25 mouse cellular contexts compared by ENCODE assay signal in genomic region chrX:163807270-163807669, GRCm38 (mm10). TPM values are rescaled to one million over a fixed set of nuclear protein-coding genes. Genes with fewer than 3 reads are reported as not detected.
DNase-seq lines count a peak whose midpoint lies in the region; ATAC-seq lines count a peak whose summit lies in the region.
"Had no signal": no experiment of that assay in that cellular context is flagged by ENCODE, and none has a peak within 500 bp of the region (broad histone marks: within the 10 kb centered on the region; RNA-seq: fewer than 3 reads in every experiment).

No protein-coding gene starts in this region.

- H3K4me3 ChIP-seq in forebrain, embryonic 15.5 days, result no peak overlapping the region
- H3K4me3 ChIP-seq in forebrain, embryonic 11.5 days (ENCODE audit: low read depth, low read length), result no peak overlapping the region
- no peak overlapping the region for H3K4me3 ChIP-seq in hindbrain, embryonic 15.5 days
- H3K4me3 ChIP-seq in hindbrain, embryonic 12.5 days, result no peak overlapping the region
- H3K4me3 ChIP-seq: embryonic facial prominence, embryonic 10.5 days; heart, adult 2 months; heart, embryonic 15.5 days had no signal

- no peak overlapping the region for H3K27ac ChIP-seq in forebrain, embryonic 15.5 days (replicated peaks)
- no peak overlapping the region for H3K27ac ChIP-seq in forebrain, embryonic 11.5 days (ENCODE audit: low read depth, low read length)
- no peak overlapping the region for H3K27ac ChIP-seq in hindbrain, embryonic 15.5 days (replicated peaks)
- H3K27ac ChIP-seq in hindbrain, embryonic 12.5 days, result no peak overlapping the region
- H3K27ac ChIP-seq: embryonic facial prominence, embryonic 10.5 days; heart, adult 2 months; heart, embryonic 15.5 days had no signal

- H3K9ac ChIP-seq in forebrain, embryonic 15.5 days (replicated peaks), result no peak overlapping the region
- H3K9ac ChIP-seq in forebrain, embryonic 11.5 days (ENCODE audit: low read length), result no peak overlapping the region
- no peak overlapping the region for H3K9ac ChIP-seq in hindbrain, embryonic 15.5 days
- no peak overlapping the region for H3K9ac ChIP-seq in hindbrain, embryonic 12.5 days
- H3K9ac ChIP-seq: heart, embryonic 15.5 days had no signal

- no peaks in the 10 kb centered on the region for H3K9me3 ChIP-seq in forebrain, embryonic 15.5 days
- no peaks in the 10 kb centered on the region for H3K9me3 ChIP-seq in forebrain, embryonic 11.5 days (ENCODE audit: control insufficient read depth, low read length)
- H3K9me3 ChIP-seq in hindbrain, embryonic 15.5 days, result no peaks in the 10 kb centered on the region
- no peaks in the 10 kb centered on the region for H3K9me3 ChIP-seq in hindbrain, embryonic 12.5 days (replicated peaks)
- H3K9me3 ChIP-seq: embryonic facial prominence, embryonic 10.5 days; heart, embryonic 15.5 days had no signal

- H3K4me2 ChIP-seq in forebrain, embryonic 15.5 days (replicated peaks), result no peak overlapping the region
- no peak overlapping the region for H3K4me2 ChIP-seq in forebrain, embryonic 11.5 days (ENCODE audit: low read depth, low read length, severe bottlenecking)
- H3K4me2 ChIP-seq in hindbrain, embryonic 15.5 days, result no peak overlapping the region
- no peak overlapping the region for H3K4me2 ChIP-seq in hindbrain, embryonic 12.5 days (replicated peaks)
- H3K4me2 ChIP-seq: heart, embryonic 11.5 days; heart, embryonic 15.5 days had no signal

- DNase-seq in forebrain, embryonic 11.5 days (ENCODE audit: low spot score), result no peak
- DNase-seq in layer of hippocampus, postnatal 10 days (ENCODE audit: low spot score in 2 of 2), result peak; percentile 4 to 12
- DNase-seq in layer of hippocampus, postnatal 25 days (ENCODE audit: extremely low spot score in 1 of 2, low spot score in 1 of 2), result no peak
- peak; percentile 23 to 26 for DNase-seq in right cerebral cortex, postnatal 10 days (ENCODE audit: low spot score in 2 of 2)
- no peak for DNase-seq in right cerebral cortex, postnatal 25 days
- DNase-seq: adrenal gland, postnatal 14 days; cerebellum, adult 18-20 months; cerebellum, adult 9-11 months; cerebellum, postnatal 36 days; gastrocnemius, postnatal 14 days; heart, adult 2 months; heart, postnatal 14 days had no signal

- peak; percentile 63; the same call in 1 of the 2 replicates for ATAC-seq in forebrain, embryonic 15.5 days (replicated peaks)
- ATAC-seq in forebrain, embryonic 11.5 days (replicated peaks; ENCODE audit: low FRiP score), result no peak
- ATAC-seq in hindbrain, embryonic 15.5 days (ENCODE audit: low FRiP score, low read depth), result peak; percentile 69; the same call in 1 of the 2 replicates
- no peak for ATAC-seq in hindbrain, embryonic 12.5 days (ENCODE audit: low FRiP score)
- ATAC-seq: activated CD4-positive, CD25-positive, alpha-beta regulatory T cell, adult 4 months; Patski had no signal

- H3K27me3 ChIP-seq in forebrain, embryonic 15.5 days, result no peaks in the 10 kb centered on the region
- no peaks in the 10 kb centered on the region; the same call in 1 of the 2 replicates for H3K27me3 ChIP-seq in forebrain, embryonic 11.5 days (ENCODE audit: control insufficient read depth, insufficient read depth, low read length)
- H3K27me3 ChIP-seq in hindbrain, embryonic 15.5 days, result peaks cover 3% of the 10 kb centered on the region; the same call in 1 of the 2 replicates
- H3K27me3 ChIP-seq in hindbrain, embryonic 12.5 days, result peaks cover 11% of the 10 kb centered on the region; the same call in 1 of the 2 replicates
- H3K27me3 ChIP-seq: heart, embryonic 15.5 days had no signal

- no peaks in the 10 kb centered on the region for H3K4me1 ChIP-seq in forebrain, embryonic 15.5 days
- H3K4me1 ChIP-seq in forebrain, embryonic 11.5 days (replicated peaks; ENCODE audit: control insufficient read depth, insufficient read depth, low read length), result no peaks in the 10 kb centered on the region
- no peaks in the 10 kb centered on the region for H3K4me1 ChIP-seq in hindbrain, embryonic 15.5 days (replicated peaks)
- no peaks in the 10 kb centered on the region for H3K4me1 ChIP-seq in hindbrain, embryonic 12.5 days
- H3K4me1 ChIP-seq: embryonic facial prominence, embryonic 10.5 days; heart, embryonic 15.5 days had no signal

- 46% methylated on average over 1 of the region's 1 CpGs for WGBS in forebrain, embryonic 15.5 days
- 80% methylated on average over 1 of the region's 1 CpGs for WGBS in forebrain, embryonic 11.5 days
- 58% methylated on average over 1 of the region's 1 CpGs for WGBS in hindbrain, embryonic 15.5 days
- 72% methylated on average over 1 of the region's 1 CpGs for WGBS in hindbrain, embryonic 12.5 days

- H3K36me3 ChIP-seq in forebrain, embryonic 15.5 days, result no peaks in the 10 kb centered on the region
- no peaks in the 10 kb centered on the region for H3K36me3 ChIP-seq in forebrain, embryonic 11.5 days (ENCODE audit: control insufficient read depth, insufficient read depth, low read length)
- no peaks in the 10 kb centered on the region for H3K36me3 ChIP-seq in hindbrain, embryonic 15.5 days
- no peaks in the 10 kb centered on the region for H3K36me3 ChIP-seq in hindbrain, embryonic 12.5 days
- H3K36me3 ChIP-seq: embryonic facial prominence, embryonic 10.5 days; heart, embryonic 15.5 days had no signal

RNA-seq across cellular contexts. Expression of gene Rnf138rt1, which starts 46.1 kb away (rescaled TPM):
- polyA plus RNA-seq in forebrain, embryonic 15.5 days (2015; fragmentation: Nextera tagmentation; extraction: Ambion mirVana), result 2.3 and 3.3 TPM in 2 replicates
- 0.47 and 0.68 TPM in 2 replicates for polyA plus RNA-seq in forebrain, embryonic 11.5 days (2014; fragmentation: Nextera tagmentation; extraction: Ambion mirVana)
- 4.0 and 4.1 TPM in 2 replicates for polyA plus RNA-seq in hindbrain, embryonic 15.5 days (2015; fragmentation: Nextera tagmentation; extraction: Ambion mirVana)
- polyA plus RNA-seq in hindbrain, embryonic 12.5 days (2016; fragmentation: Nextera tagmentation; extraction: Ambion mirVana), result 0.39 and 0.59 TPM in 2 replicates
- 1 to 10 TPM; 1.6 to 2.0 TPM for total RNA-seq in layer of hippocampus, postnatal 10 days (2021)
- total RNA-seq in layer of hippocampus, postnatal 25 days (2021), result 1 to 10 TPM in 1 of 2 experiments, under 1 TPM in 1; 0.91 to 1.0 TPM
- total RNA-seq: gastrocnemius, adult 18-20 months; gastrocnemius, postnatal 14 days; heart, adult 2 months; heart, postnatal 14 days; hematopoietic stem cell, adult 5-6 weeks; MEL had no signal
- polyA plus RNA-seq: activated CD4-positive, CD25-positive, alpha-beta regulatory T cell, adult 4 months; C2C12; heart, embryonic 11.5 days; heart, embryonic 15.5 days; intestine, embryonic 14.5 days; Patski had no signal

Comparison
In these comparisons a context has a peak if more than half of its experiments do, and no peak if none do; other contexts are left out.
1. ATAC-seq: peak in forebrain, embryonic 15.5 days (single experiment) and hindbrain, embryonic 15.5 days (single experiment); none in forebrain, embryonic 11.5 days (single experiment) and hindbrain, embryonic 12.5 days (single experiment).
2. DNase-seq: peak in layer of hippocampus, postnatal 10 days (2 of 2) and right cerebral cortex, postnatal 10 days (2 of 2); none in forebrain, embryonic 11.5 days (single experiment), layer of hippocampus, postnatal 25 days (0 of 2) and right cerebral cortex, postnatal 25 days (single experiment).